Mouse (Mus musculus) megakaryocyte progenitor cell, adult 5-6 weeks (primary cell): ENCODE data around the gene Fn3k. TPM values are rescaled to one million over a fixed set of nuclear protein-coding genes. Genes with fewer than 3 reads are reported as not detected.

ENCODE experiments used
- ATAC-seq: replicated peaks from 2 replicates; pipeline ENCODE4 v1.8.0; 2016; ENCODE audit warnings: mild to moderate bottlenecking, moderate TSS enrichment, inconsistent platforms; ENCODE audit not compliant: poor library complexity
- total RNA-seq, 2 experiments: library from RNA; stranded (forward) in 1 of 2; stranded (reverse) in 1 of 2; fragments of 157-497, 149-512 nt in 1 of 2; fragments of 200-1000 nt in 1 of 2; gene quantifications; 2 replicates each; pipeline versions ENCODE4 v1.2.3 to v1.2.4; 2015 to 2017

Gene Fn3k
- total RNA-seq (2015), result 0.20 TPM in 1 of 2 replicates, not detected in the other
- not detected in 2 replicates for total RNA-seq (2017)

DNA sequence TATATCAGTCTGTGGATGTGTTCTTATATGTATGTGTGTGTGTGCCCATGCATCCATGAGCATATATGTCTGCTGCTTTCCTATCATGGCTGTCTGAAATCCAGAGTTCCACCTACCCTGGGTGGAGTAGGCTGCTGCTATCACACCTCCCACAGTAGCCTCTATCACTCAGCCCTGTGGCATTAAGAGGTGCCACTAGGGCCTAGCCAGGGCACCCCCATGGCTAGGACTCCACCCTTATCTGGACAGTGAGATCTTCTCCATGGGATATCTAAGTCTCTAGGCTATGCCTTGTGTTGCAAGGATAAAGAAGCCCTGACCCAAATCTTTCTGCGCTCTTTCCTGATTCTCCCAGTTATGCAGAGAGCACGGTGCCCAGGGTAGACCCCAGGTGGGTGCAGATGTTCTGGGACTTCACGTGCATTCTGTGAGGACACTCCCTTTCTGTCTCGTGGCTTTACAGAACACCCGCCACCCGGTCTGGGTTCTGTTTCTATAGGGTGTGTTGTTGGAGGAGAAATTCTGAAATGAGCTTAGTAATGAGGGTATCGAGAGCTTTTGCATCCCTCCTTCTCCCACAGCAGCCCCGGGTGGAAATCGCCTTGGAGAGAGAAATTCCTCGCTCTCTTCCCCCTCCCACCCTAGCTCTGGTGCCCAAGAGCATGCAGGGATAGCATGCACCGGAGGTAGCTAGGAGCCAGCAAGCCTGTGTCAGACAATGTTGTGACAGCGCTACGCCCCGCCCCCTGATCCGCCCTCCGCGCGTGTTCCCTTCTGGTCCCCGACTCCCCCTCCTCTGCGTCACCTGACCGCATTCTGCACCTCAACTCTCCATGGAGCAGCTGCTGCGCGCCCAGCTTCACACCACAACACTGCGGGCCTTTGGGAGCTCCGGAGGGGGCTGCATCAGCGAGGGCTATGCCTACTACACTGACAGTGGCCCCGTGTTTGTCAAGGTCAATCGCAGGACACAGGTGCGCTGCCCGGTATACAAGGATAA, at the start of gene Fn3k:
Gene Fn3k, plus strand, starts transcription at position 758 of the 1,000 bp plus-strand sequence.
- ATAC-seq, result peak; percentile 74

DNA sequence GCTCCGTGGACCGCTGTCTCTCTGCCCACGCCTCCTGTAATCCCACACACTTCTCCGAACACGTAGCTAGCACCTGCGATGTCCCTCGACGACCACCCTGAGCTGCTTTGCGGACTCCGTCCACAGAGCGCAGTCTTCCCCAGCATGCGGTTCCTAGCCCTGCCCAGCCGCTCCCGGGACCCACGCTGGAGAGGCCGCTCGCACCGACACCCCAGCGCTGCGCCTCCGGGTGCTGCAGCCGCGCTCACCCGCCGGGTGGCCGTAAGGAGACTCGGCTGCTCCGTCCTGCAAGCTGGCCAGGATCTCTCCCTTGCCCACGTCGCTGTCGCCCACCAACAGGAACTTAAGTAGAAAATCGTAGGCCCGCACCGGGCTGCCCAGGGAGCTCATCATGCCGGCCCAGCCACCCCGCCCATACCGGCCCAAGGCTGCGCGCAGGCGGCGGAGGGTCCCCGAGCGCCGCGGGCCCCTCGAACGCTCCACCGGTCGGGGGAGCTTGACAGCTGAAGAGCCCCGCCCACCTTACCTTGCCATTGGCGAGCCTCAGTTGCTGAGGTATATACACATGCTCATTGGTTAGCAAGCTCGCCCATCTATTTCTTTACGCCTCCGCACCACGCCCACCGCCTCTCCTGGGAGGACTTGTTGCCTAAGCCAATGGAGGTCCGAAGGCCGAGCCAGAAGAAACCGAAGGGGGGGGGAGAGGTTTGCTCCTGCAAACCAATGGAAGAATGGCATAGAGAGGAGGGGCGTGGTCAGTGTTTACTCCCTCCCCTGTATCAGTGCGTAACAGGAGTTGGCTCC, 46.8 kb upstream of the Fn3k start, which contains the start of gene Rab40b:
Gene Rab40b, minus strand, starts transcription at position 502 of the 804 bp plus-strand sequence.
- peak; percentile 89 for ATAC-seq

- ATAC-seq, result peak; percentile 12; the same call in 1 of the 2 replicates
Observed at GRCm38 (mm10) chr11:121388554-121388945, 46.2 kb upstream of the Fn3k start.

- peak; percentile 32 for ATAC-seq
Observed at GRCm38 (mm10) chr11:121390793-121391192, 43.9 kb upstream of the Fn3k start.

DNA sequence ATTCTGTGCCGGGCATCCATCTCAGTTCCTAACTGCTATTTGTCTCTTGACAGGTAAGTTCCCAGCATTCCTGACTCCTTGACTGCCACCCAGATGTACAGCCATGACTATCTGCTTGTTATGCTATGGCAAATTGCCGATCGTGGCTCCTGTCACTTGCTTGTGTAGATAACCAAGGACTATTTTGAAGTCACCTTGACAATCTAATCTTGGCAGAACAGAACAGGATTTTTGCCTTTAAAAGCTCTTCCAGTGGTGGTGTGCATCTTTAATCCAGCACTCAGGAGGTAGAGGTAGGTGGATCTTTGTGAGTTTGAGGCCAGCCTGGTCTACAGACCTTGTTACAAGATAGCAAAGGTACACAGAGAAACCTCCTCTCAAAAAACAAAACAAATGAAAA, 42.3 kb upstream of the Fn3k start:
- ATAC-seq, result no peak

- no peak for ATAC-seq
Observed at GRCm38 (mm10) chr11:121407366-121408155, 27.2 kb upstream of the Fn3k start.

GRCm38 (mm10) chr11:121414762-121415161, 20.0 kb upstream of the Fn3k start:
- ATAC-seq, result no peak

DNA sequence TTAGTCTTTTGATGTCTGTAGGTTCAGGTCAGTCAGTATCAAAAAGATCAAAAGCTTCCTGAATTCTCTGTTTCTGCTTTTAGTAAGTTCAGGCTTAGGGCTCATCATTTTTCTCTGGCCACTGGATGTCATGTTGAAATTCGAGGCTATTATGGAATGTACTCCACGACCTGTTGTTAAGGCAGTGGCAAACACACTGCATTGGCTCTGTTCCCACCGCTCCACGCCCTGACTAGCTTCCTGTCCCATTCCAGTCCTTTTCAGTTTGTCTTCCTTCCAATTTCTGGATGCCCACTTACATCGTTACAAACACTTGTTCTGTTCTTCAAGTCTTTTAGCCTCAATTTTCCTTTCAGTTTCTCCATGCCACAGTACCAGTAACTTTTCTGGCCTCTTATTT, 19.4 kb upstream of the Fn3k start:
- ATAC-seq, result no peak

DNA sequence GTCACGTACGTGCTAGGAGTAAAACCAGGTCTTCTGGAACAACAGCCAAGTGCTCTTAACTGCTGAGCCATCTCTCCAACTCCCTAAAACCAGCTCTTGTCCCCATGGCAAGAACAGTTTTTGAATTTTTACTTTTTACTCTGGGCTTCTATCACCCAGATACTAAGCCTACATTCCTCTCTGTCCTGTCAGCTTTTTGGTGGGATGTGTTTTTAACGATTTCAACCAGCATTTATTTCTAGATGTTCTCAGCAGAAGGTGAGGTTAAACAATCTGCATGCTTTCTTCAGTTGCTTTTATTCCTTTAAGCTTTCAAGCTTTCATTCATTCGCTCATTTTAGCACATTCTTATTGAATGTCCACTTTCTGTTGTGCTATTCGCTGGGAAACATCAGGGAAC, 16.7 kb upstream of the Fn3k start:
- no peak for ATAC-seq

- ATAC-seq, result no peak
Observed at GRCm38 (mm10) chr11:121418932-121419331, 15.8 kb upstream of the Fn3k start.

GRCm38 (mm10) chr11:121420379-121420778, 14.3 kb upstream of the Fn3k start:
- no peak for ATAC-seq

DNA sequence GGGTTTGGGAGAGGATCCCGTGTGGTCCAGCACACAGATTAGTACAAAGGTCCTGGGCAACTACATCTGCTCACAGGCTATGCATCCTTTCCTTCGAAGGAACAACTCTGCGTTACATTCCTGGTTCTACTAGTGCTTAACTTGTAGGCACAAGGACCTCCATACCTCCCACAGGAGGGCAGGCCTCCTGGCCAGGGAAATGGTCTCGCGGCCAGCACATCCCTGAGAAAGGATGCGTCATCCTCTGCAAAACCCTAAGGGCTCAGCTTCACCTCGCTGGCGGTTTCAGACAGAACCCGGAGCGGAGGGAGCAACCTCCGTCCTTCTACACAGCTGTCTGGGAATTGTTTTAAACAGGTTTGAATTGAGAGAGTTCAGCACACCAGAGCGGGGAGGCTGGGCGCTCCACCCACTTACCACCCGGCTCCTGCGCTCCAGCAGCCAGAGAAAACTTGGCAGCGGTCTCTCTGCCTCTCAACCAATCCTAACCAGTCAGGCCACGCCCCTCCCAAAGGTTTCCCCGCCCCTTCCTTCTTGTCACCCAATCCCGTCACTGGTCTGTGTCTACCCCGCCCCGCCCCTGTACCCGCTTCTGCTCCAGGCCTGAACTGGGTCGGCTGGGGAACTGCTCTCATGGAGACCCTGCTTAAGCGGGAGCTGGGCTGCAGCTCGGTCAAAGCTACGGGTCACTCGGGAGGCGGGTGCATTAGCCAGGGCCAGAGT, 13.7 kb upstream of the Fn3k start, which contains the start of gene Fn3krp:
Gene Fn3krp, plus strand, starts transcription at position 572 of the 723 bp plus-strand sequence.
- peak; percentile 96 for ATAC-seq

DNA sequence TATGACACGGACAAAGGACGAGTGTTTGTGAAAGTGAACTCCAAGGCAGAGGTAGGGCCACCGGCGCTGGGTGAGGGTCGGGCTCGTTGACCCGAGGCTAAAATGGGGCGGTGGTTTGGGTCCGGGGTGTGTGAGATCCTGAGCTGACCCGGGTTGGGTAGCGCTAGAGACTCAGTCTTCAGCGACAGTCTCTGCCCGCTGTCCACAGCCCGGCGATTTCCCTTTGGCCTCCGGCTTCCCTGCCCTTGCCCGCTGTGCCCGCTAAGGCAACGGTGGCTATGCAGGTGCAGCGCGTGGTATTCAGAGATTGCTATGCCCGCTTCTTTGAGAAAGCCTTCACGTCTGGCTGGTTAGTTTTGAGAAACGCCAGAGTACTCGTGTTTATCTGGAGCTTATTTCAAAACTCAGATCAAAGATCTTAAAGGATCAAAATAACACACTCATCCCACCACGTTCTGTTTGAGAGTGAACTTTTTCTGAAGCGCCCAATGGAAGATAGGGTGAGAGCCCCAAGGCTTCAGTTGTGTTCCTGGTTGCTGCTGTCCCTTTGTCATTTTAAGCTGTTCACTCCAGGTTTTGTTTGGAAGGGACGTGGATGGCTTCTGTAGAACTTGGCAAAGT, 13.1 kb upstream of the Fn3k start:
- peak; percentile 49 for ATAC-seq

DNA sequence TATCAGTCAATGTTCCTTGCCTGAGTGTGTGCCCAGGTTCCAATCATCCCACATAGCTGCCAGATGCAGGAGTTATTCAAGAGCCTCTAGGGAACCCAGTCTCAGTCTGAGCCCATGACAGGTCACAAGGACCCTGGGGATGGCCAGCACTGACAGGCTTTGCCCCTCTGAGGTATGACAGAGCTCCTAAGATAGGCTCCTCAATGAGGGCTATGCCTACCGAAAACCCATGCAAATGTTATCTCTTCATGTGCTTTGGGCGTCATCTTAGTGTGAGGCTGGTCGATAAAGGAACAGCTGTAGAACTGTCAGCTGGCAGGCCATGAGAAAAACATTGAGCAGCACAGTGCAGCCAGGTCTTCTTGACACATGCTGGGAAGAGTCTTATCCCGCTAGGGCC, 1.3 kb upstream of the Fn3k start:
- ATAC-seq, result peak; percentile 56

DNA sequence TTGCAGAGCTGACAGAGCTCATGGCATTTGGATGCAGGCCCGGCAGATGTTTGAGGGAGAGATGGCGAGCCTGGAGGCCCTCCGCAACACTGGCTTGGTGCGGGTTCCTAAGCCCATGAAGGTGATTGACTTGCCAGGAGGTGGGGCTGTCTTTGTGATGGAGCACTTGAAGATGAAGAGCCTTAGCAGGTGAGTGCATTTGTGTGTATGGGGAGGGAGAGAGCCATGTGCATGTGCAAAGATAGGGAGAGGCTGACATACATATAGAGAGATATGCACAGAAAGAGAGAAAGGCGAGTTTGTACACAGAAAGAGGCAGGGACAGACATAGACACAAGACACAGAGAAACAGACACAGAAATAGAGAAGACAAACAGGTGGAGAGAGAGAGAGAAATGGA, 2.5 kb downstream of the Fn3k start:
- no peak for ATAC-seq

DNA sequence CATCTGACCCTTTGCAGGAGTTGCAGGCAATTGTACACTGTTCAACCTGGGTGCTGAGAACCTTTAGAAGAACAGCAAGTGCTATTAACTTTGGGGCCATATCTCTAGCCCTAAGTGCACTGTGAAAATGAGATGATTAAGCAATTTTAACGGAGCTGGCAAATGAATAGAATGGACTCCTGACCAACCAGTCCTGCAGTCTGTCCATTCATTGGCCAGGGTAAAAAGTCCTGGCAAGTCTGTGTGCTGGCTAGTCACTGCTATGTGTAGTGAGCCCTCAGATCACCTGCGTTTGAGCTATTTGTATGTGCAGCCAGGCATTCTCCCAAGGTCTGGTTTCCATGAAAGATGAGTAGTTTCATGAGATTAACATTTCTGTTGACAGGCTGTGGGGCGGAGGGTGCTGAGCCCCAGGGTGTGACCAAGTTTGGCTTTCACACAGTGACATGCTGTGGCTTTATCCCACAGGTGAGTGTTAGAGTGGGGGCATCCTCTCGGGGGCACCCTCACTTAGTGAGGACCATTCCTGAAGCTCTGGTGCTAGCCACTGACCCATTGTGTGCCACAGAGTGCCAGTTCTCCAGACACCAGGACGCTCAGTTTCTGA, 5.1 kb downstream of the Fn3k start:
- ATAC-seq, result no peak

- ATAC-seq, result no peak
Observed at GRCm38 (mm10) chr11:121441653-121442052, 6.9 kb downstream of the Fn3k start.

DNA sequence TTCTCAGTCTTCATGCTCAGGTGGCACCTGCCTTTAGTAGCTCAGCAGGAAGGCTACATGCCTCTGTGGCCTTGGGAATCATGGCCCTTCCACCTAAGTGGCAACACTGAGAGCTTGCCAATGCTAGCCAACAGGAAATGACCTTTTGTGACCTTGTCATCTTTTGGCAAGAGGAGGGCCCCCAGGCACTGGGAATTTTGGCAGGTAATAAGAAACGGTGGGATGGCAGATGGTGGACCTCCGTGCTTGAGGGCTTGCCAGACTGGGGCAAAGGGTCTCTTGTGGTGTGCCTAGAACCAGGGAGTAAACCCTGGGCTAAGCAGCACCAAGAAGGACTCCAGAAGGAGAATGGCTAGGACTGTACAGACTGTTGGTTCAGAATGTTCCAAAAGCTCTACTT, 7.4 kb downstream of the Fn3k start:
- ATAC-seq, result no peak

DNA sequence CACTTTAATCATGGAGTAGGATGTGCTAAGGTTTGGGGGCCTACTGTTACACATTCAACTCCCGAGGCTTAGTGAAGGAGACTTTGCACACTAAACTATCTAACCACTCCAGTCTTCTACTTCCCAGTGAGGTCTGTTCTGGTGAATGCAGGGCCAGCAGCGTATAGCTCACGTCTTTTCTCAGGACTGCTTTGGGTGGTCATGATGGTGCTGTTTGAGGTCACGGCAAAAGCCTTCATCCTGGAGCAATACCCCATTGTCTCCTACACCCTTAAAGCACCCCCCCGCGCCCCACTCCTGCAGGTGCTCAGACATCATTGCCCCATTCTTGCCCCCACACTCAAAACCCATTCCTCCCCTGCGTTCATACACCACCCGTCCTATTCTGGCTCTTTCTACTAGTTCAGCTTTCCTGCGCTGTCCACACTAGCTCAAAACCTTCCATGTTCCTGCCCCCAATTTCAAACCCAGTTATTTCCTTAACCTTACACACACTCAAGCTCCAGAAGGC, 16.6 kb downstream of the Fn3k start:
- ATAC-seq, result no peak
